Mouse (Mus musculus) cerebral cortex, adult 2 months (tissue): ENCODE data around the gene Fbxl5.

Source experiments
- WGBS: fragments of 180-500 bp; shearing (Covaris S2); methylation state at CpG from one replicate; pipeline ENCODE4 v1.1.7; 2018; 5-methylcytosine and 5-hydroxymethylcytosine counted together

The Fbxl5 gene

DNA sequence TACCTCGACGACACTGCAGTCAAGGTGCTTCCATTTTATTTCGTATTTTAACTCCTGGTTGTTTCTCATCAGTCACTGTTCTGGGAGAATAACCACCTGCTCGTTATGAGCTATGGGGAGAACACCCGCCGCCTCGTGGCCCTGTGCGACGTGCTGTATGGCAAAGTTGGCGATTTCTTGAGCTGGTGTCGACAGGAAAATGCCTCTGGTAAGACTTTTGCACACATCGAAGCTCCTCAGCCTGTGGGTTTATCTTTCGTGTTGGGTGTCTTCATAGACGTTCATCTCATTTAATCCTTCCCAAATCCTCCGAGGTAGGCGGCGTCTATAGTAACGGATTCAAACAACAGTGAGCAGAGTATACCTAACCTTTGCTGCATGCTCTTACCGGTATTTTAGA lies at the start of gene Fbxl5:
Gene Fbxl5, minus strand, starts transcription at position 101 of the 400 bp plus-strand sequence.
- 83% methylated on average over 19 of the region's 19 CpGs for WGBS

DNA sequence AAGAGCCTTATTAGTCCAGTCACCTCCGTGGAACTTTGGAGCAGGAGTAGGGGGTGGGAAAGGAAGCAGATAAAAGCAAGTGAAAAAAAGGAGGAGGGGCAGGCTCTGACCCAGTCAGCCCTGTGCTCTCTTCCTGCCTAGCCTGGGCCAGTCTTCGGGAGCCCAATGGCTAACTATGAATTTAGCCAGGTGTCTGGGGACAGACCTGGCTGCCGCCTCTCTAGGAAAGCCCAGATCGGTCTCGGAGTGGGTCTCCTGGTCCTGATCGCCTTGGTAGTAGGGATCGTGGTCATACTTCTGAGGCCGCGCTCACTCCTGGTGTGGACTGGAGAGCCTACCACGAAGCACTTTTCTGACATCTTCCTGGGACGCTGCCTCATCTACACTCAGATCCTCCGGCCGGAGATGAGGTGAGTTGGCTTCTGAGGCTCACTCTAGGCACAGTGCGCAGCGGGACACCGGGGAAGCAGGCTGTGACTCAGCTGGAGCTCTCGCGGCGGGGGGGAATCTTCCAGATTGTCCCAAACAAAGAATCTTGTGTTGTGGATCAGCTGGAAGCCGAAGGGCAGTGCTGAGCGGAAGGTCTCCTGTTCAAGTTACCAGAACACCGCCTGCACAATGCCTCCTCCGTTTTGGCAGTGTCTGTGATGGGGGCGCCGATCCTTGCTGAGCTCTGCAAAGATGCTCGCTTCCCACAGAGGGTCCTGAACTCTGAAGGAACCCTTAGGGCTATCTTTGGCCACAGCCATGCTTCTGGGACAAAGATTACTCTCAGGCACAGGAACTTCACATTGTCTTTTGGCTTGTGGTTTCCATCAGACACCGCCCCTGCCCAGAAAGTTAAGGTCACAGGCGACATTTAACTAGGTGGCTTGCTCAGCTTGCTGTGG lies 47.5 kb upstream of the Fbxl5 start:
- 17% methylated on average over 28 of the region's 28 CpGs for WGBS

DNA sequence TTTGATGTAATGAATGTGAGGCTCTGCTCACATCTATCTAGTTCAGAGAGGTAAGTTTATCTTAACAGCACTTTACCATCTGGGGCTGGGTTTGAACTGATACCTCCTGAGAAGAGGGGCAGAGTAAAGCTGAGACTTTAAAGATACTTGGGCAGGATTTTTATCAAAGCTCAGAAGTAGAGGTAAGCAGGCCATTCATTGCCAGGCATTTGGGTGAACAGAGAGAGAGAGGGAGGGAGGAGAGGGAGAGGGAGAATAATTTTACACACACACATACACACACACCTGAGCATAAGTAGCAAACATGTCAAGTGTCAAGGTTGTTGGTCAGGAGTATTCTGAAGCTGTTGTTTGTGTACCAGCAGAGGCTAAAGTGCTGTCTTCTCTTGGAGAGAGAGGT lies 46.8 kb upstream of the Fbxl5 start, which contains the start of gene Cd38:
Gene Cd38, plus strand, starts transcription at position 301 of the 400 bp plus-strand sequence.

GRCm38 (mm10) chr5:43865316-43865715 lies 43.9 kb upstream of the Fbxl5 start:
- 32% methylated on average over 2 of the region's 2 CpGs for WGBS

DNA sequence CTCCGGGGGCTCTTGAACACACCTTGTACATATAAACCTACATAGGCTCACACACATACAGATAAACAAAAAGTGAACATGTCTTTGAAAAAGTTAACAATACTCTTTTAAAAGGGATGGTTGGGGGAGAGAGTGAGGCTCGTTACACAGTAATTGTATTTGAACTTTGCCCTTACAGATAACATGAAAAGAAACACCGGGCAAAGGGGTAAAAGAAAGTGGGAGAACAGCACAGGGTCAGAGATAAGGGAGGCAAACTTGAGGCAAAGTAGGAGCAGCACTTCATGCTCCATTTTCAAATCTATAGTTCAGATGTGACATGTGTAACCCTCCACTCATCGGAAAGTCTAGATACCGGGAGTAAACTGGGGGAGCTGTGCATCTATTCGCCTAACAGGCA lies 42.2 kb upstream of the Fbxl5 start:
- WGBS = 90% methylated on average over 6 of the region's 6 CpGs

DNA sequence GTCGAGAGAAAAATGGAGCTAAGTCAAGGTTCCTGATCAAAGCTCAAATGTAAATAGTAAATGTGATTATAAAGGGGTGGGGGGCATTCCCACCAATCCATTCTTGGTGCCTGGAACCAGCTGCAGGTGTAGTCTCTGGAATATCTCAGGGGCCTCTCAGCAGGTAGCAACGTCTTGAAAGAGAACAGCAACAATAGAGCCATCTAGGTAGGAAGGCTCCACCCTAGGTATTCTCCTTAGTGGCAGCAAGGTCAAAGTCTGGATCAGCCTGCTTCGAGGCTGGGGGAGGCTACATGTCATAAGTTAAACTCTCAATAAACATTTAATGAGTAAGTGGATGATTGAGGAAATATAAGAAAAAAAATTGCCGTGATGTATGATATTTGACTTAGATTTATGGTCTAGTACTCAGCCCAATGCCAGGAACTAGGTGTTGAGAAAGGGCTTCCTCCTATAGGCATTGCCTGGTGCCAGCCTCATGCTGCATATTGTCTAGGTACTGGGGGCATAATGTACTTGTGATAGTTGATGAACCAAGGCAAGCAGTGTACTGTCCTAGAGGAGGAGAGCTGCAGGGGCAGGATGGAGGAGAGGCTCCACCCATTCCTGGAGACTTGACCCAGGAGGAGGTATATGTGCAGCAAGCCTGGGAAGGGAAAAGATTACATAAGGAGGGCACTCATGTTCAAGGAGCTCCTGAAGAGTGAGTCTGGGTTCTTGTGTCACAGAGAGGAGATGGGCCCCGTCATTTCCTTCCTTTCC lies 39.4 kb upstream of the Fbxl5 start:
- WGBS = 80% methylated on average over 5 of the region's 5 CpGs

DNA sequence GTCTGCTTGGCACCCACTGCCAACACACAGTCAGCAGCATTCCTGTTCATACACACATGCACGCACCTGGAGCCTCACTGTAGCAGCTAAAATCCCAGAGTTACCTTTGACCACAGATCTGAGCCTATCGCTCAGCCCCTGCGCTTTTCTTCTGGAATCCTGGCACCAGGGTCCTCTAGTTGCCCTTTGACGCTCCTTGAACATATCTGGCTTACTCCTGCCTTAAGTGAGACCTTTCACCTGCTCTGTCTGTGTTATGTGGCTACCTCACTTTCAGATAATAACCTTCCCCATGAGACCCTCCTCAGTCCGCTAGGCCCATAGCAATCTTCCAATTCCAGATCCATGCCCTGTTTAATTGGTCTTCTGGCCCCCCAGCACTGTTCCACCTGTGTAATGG lies 38.7 kb upstream of the Fbxl5 start:
- WGBS = 93% methylated on average over 5 of the region's 5 CpGs

- 84% methylated on average over 8 of the region's 8 CpGs for WGBS
Measured at GRCm38 (mm10) chr5:43859663-43860062, 38.2 kb upstream of the Fbxl5 start.

- 74% methylated on average over 2 of the region's 2 CpGs for WGBS
Measured at GRCm38 (mm10) chr5:43855769-43856168, 34.3 kb upstream of the Fbxl5 start.

DNA sequence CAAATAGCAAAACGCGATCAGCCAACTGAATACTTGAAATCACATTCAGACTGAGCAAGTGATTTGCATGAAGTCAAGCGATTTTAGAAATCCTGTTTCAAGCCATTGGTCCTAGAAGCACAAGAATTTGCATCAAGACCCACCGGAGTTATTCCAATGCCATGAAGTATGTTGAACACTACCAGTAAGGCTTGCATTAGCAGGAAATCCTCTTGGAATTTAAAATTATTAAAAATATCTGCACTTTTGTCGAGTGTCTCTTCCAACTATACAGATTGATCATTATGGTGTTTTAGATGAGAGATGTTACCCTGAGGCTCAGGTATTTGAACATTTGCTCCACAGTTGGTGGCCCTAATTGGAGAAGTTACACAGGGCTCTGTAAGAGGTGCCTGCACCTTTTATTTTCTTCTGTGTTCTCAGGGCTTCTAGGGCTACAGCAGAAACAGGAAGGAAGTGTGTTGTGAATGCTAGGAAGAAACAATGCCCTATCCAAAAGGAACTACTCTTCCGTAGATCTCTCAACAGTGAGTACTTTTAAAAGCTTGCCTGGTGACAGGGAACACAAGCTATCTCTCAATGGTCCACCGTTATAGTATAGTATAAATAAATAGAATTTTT lies 32.5 kb upstream of the Fbxl5 start:
- 69% methylated on average over 7 of the region's 7 CpGs for WGBS

DNA sequence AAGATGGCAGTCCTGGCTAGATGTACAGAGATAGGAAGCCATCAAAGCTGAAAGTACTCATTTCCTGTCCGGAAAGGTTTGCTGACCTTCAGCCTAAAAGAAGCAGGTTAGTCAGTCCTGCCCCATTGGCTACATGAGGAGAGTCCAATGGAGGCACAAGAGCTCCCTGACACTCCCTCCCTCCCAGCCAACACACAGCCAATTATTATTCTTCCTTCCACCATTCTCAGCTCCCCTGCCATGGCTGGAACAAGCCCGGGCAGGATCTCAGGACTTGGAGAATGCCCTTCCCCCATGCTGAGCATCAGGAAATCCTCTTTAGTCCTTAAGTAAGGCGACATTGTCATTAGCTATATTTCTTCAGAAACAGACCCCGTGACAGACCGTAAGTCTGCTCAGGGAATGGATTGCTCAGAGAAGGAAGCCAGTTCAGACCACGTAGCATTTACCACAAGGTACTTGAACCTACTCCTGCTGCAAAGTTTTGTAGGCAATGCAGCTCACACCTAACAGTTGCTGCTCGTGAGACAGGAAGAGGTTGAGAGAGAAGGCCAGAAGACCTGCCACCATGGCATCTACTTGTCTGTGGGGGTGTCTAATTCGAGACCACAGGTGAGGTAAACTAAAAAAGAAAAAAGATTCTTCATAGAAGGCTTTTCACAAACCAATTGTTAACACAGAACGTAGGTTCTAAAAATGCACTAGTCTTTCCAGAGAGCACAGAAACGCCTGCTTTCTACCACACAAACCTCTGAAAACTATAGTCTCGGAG lies 31.8 kb upstream of the Fbxl5 start:
- 74% methylated on average over 11 of the region's 11 CpGs for WGBS

GRCm38 (mm10) chr5:43848275-43848674 lies 26.8 kb upstream of the Fbxl5 start:
- 94% methylated on average over 3 of the region's 3 CpGs for WGBS

GRCm38 (mm10) chr5:43846227-43846626 lies 24.8 kb upstream of the Fbxl5 start:
- WGBS = 61% methylated on average over 2 of the region's 2 CpGs

DNA sequence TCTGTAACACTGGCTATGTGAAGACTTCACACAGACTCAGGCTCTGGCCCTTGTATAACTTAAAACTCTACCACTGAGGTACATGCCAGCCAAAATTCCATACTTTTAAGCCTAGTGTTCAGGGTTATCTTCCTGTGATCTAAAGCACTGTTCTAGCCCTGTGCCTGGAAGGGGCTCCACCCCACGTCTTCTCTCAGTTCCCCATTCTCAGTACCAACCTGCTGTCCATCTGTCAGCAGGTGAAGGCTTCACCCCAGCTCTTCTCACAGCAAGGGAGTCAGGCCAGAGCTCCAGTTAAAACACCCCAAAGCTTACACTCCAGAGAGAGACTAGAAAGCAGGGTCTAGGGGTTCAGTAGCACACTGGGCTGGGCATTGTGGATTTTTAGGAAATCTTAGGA lies 24.2 kb upstream of the Fbxl5 start:
- WGBS = 79% methylated on average over 1 of the region's 1 CpGs

GRCm38 (mm10) chr5:43845083-43845482 lies 23.6 kb upstream of the Fbxl5 start:
- WGBS = 59% methylated on average over 5 of the region's 5 CpGs

DNA sequence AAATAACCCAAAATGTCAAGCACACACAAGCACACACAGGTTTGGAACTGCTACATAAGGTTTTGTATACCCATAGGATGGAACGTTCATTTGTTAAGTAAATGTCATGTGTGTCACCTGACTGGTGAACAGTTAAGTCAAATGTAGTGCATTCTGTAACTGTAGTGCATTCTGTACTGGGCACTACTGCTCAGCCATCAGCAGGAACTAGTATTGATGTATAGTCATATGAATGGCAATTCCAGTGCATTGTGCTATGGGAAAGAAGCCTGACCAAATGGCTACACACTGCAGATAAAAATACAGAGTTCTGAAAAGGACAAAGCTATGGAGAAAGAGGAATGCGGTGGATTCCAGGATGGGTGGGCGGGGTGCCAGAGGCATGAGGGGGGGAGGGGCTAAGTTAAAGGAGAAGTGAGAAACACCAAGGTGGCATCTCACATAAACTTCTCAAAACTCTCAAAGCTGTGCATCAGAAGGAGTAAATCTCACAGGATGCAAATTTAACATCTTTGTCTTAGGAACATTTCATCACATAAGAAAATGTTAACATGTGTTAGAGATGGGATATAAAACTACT lies 21.2 kb upstream of the Fbxl5 start:
- 60% methylated on average over 3 of the region's 3 CpGs for WGBS

GRCm38 (mm10) chr5:43842011-43842285 lies 20.5 kb upstream of the Fbxl5 start:
- WGBS = 51% methylated on average over 5 of the region's 5 CpGs

- 27% methylated on average over 11 of the region's 11 CpGs for WGBS
Measured at GRCm38 (mm10) chr5:43841144-43842010, 19.9 kb upstream of the Fbxl5 start.

GRCm38 (mm10) chr5:43837372-43837771 lies 15.9 kb upstream of the Fbxl5 start:
- 47% methylated on average over 5 of the region's 5 CpGs for WGBS

- 59% methylated on average over 7 of the region's 7 CpGs for WGBS
Measured at GRCm38 (mm10) chr5:43836590-43836989, 15.2 kb upstream of the Fbxl5 start.

DNA sequence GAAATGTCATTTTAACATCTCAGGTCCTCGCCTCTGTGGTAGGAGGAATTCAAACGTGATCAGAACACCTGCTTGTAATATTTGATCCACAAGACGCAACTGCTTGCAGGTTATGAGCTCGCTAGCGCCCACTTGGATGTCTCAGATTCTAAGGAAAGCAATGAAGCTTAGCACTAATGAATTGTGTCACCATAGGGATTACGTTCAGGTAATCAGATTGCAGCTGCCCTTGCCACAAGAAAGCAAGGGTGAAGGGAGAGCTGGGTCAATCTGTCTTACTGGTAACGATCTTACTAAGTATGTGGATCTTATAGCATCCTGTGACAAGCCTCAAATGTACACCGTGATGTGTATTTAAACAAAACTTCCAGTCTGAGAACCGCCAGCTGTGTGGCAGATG lies 5.9 kb upstream of the Fbxl5 start:
- WGBS = 87% methylated on average over 9 of the region's 9 CpGs
